Mouse (Mus musculus) mouse trophoblast stem cell (cell line): Measurements from ENCODE around the gene Fcrl6.

ENCODE experiments used
- in situ Hi-C, 2 experiments: fragments of 300-500 bp; cut with MseI, MboI; formaldehyde crosslinking; loops; 2 replicates in 1 of 2; 3 replicates in 1 of 2; pipeline ENCODE4 v1.15.1; 2025

Fcrl6 gene

GRCm38 (mm10) chr1:172616537-172617300 is 14.4 kb upstream of the Fcrl6 start:
- in situ Hi-C loops = loop anchor here in 1 of 2 experiments (10.0 kb wide), 1 partner anchor 212 kb away; no protein-coding TSS in a partner anchor

GRCm38 (mm10) chr1:172615412-172615811 is 13.1 kb upstream of the Fcrl6 start:
- in situ Hi-C loops = loop anchor here in 1 of 2 experiments (10.0 kb wide), 1 partner anchor 211 kb away; no protein-coding TSS in a partner anchor

- in situ Hi-C loops = loop anchor here in 1 of 2 experiments (5.0 to 10.0 kb wide), 2 partner anchors 87 to 210 kb away; no protein-coding TSS in a partner anchor
These were observed 12.3 kb upstream of the Fcrl6 start for GRCm38 (mm10) chr1:172614654-172615053.

- in situ Hi-C loops = loop anchor here in 1 of 2 experiments (5.0 to 10.0 kb wide), 2 partner anchors 85 to 208 kb away; no protein-coding TSS in a partner anchor
These were observed 10.4 kb upstream of the Fcrl6 start for GRCm38 (mm10) chr1:172612745-172613144.

GRCm38 (mm10) chr1:172611304-172611703 is 9.0 kb upstream of the Fcrl6 start:
- in situ Hi-C loops = loop anchor here in 1 of 2 experiments (5.0 to 10.0 kb wide), 2 partner anchors 84 to 207 kb away; no protein-coding TSS in a partner anchor

- in situ Hi-C loops = no loop called here
These were observed 7.9 kb downstream of the Fcrl6 start for GRCm38 (mm10) chr1:172594495-172594894.

GRCm38 (mm10) chr1:172593956-172594355 is 8.4 kb downstream of the Fcrl6 start:
- in situ Hi-C loops = no loop called here

GRCm38 (mm10) chr1:172593321-172593720 is 9.0 kb downstream of the Fcrl6 start:
- in situ Hi-C loops = no loop called here

GRCm38 (mm10) chr1:172590385-172590784 is 12.0 kb downstream of the Fcrl6 start, which contains the start of gene Slamf8:
Slamf8 (minus strand) TSS chr1:172590568.
- in situ Hi-C loops = no loop called here

GRCm38 (mm10) chr1:172585612-172586567 is 16.5 kb downstream of the Fcrl6 start:
- in situ Hi-C loops = no loop called here

GRCm38 (mm10) chr1:172585026-172585425 is 17.3 kb downstream of the Fcrl6 start:
- in situ Hi-C loops = no loop called here

GRCm38 (mm10) chr1:172584271-172584670 is 18.1 kb downstream of the Fcrl6 start:
- in situ Hi-C loops = no loop called here

- in situ Hi-C loops = no loop called here
These were observed 19.9 kb downstream of the Fcrl6 start for GRCm38 (mm10) chr1:172582436-172582835.

- in situ Hi-C loops = no loop called here
These were observed 22.2 kb downstream of the Fcrl6 start for GRCm38 (mm10) chr1:172580116-172580515.

GRCm38 (mm10) chr1:172567758-172568157 is 34.6 kb downstream of the Fcrl6 start:
- in situ Hi-C loops = no loop called here

GRCm38 (mm10) chr1:172566131-172566530 is 36.2 kb downstream of the Fcrl6 start:
- in situ Hi-C loops = no loop called here

- in situ Hi-C loops = no loop called here
These were observed 38.9 kb downstream of the Fcrl6 start for GRCm38 (mm10) chr1:172563465-172563828.

- in situ Hi-C loops = no loop called here
These were observed 39.5 kb downstream of the Fcrl6 start for GRCm38 (mm10) chr1:172562641-172563464.

GRCm38 (mm10) chr1:172555638-172556037 is 46.7 kb downstream of the Fcrl6 start, which contains the start of gene Vsig8:
Vsig8 (plus strand) TSS chr1:172555938.
- in situ Hi-C loops = no loop called here

- in situ Hi-C loops = no loop called here
These were observed 49.7 kb downstream of the Fcrl6 start for GRCm38 (mm10) chr1:172552623-172553022.

GRCm38 (mm10) chr1:172551009-172551408 is 51.3 kb downstream of the Fcrl6 start:
- in situ Hi-C loops = no loop called here
